Mouse (Mus musculus) layer of hippocampus, postnatal 10 days (tissue): ENCODE data around the gene Gpx4. TPM values are rescaled to one million over a fixed set of nuclear protein-coding genes. Genes with fewer than 3 reads are reported as not detected.
A peak's percentile ranks its signal among the peaks of the same experiment; 100 is the strongest.
"Not testable (repeated sequence)": the region's sequence is repeated elsewhere in the genome, so short reads cannot be mapped to it uniquely, and the experiment has no call there.

Experiments used
- DNase-seq, 2 experiments: peaks; one replicate each; pipeline ENCODE4 v3.0.0; 2021; ENCODE audit warnings: low spot score in 2 of 2
- total RNA-seq, 2 experiments: library from RNA; stranded (reverse); gene quantifications; 2 replicates each; pipeline ENCODE4 v1.2.3; 2021

Gpx4 gene
- total RNA-seq, 2 experiments from 2014 or later = 408 to 448 TPM

DNA sequence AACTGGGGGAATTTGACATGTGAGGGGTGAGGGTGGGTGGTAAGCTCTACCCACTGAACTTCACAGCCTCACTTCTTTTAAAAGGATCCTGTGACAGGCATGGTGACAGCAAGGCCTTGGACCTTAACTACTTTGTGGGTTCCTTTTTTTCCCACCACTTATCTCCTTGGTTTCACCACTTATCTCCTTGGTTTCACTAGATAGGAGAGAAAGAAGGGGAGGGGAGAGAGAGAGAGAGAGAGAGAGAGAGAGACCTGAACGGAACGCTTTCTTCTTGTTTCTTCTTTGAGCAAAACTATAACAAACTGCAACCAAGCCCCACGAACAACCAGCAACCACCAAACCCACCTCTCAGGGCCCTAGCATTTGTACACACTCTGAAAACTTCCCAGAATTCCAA is 1.9 kb downstream of the Gpx4 start:
- no peak for DNase-seq

DNA sequence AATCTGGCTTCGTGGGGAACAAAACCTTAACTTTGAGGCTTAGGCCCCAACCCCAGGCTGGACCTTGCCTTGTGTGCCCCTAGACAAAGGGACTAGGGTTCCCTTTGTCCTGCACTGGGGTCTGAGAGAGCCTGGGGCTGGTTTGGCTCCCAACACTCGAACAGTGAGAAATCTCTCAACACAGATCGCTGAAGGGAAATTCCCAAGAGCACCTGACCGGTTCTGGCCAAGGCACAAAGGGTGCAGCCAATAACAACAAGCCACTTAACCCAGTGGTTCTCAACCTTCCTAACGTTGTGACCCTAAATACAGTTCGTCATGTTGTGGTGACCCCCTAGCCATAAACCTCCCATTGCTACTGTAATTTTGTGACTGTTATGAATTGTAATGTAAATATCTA is 3.3 kb downstream of the Gpx4 start:
- no peak for DNase-seq

DNA sequence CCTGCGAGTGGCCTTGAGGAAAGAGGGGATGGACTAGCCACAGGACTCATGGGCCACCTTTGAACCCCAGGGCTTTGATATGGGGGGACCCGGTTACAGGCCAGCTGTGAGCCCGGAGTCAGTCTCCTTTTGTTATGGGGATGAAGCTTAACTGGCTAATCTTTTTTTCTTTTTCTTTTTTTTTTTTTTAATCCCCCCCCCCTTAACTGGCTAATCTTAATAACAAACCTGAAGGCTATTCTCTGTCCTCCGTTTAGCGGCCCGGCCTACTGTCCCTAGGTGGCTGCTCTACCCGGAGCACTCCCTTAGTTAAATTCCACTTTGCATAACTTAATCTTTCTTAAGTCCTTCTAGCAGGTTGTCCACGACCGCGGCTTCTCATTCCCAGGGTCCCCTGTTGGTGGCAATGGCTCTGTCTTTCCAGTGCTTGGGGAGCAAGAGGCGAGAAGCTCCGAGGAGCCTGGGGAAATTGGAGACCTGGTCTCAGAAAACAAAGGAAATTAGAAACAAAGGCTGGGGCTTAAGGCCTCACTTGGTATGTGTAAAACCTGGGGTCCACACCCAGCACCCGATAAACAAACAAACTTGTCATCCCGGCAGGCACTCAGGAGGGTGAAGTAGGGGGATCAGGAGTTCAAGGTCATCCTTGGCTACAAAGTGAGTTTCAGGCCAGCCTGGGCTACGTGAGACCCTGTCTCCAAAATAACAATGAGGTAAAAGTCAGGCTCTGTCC is 4.1 kb downstream of the Gpx4 start:
- DNase-seq = no peak

DNA sequence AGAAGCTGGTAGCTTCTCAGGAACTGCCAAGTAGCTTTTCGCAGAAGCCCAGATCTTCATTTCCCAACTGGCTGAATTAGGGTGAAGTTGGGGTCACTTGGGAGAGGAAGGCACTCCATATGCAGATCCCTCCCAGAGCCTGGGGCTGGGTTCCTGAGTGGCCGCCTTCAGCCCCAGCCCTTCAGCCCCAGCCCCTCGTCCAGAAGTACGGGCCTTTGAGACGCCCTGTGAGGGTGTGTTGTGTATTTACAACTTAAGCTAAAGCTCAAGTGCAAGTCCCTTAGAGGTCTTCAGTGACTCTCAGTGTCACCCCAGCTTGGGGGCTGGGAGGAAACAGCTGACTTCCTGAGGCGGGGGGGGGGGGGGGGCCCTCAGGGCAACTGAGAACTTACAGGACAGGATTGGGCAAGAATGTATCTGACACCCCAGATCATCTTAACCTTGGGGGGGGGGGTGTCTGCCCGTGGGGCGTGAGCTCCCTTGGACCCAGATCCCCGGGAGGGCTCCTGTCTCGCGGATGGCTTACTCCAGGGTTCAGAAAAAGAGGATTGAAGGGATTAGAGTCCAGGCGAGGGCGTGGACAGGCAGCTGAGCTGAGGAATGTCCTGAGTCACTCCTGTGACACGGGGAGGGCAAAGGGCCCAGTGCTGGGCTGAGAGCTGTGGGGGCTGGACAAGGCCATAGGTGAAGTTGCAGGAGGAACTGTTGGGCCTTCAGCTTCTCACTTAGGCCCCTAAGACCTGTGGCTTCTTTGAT is 4.8 kb downstream of the Gpx4 start:
- DNase-seq = no peak

DNA sequence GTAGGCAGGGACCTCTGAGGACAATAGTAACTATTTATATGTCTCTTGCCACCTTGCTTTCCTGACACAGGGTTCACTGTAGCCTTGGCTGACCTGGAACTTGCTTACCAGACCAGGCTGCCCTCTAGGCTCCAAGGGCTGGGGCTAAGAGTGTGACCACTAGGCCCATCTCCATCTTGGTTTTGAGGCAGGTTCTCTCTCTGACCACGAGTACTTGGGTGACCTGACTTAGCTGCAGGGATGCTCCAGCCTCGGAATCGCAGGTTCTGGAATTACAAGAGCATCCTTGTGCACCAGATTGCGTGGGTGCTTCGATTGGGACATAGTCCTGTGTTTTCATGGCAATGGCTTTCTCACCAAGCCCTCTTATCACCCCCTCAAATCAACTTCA is 5.4 kb downstream of the Gpx4 start:
- DNase-seq = no peak

DNA sequence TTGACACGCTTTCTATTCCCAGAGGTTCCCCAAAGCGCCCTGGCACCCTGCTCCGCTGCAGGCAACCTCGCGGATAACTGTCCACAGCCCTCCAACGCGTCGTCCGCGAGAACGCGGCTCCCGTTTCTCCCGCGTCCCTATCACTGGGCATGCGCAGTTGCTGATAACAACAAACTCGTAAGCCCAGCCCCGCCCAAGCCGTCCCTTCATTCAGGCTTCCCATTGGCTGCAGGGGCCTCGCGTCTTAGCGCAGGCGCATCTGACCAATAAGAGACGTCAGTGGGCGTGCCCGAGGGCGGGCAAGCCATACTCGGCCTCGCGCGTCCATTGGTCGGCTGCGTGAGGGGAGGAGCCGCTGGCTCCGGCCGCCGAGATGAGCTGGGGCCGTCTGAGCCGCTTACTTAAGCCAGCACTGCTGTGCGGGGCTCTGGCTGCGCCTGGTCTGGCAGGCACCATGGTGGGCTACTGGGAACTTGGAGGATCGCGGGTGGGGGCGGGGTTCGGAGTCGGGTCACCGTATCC is 6.4 kb downstream of the Gpx4 start:
- DNase-seq = peak; percentile 98 to 99

DNA sequence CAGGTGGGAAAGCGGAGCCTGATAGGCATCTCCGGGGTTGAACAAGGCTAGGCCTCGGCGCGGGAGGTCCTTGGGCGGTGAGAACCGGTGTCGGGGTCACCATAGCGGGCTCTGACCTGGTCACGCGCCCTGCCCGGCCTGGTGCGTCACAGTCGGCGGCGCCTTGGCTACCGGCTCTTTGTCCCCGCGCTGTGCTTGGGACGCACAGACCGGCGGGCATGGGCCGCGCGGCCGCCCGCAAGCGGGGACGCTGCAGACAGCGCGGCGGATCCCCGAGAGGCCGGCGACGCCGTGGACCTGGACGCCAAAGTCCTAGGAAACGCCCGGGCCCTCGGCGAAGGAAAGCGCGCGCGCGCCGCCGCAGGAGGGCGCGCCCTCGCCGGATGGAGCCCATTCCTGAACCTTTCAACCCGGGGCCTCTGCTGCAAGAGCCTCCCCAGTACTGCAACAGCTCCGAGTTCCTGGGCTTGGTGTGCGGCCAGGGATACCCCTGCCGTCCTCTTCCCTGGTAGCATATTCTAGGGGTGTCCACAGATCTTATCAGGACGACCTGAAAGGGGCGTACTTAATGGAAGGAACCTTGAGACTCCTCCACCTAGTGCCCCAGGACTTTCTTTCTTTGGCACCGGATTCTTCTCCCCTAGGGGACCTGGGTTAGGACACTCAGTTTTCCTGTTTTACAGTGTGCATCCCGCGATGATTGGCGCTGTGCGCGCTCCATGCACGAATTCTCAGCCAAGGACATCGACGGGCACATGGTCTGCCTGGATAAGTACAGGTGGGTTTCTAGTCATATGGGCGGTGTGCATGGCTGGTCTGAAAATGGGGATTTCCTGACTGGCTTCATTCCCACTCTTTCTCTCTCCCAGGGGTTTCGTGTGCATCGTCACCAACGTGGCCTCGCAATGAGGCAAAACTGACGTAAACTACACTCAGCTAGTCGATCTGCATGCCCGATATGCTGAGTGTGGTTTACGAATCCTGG is 7.2 kb downstream of the Gpx4 start:
- DNase-seq = peak; percentile 60 to 69

DNA sequence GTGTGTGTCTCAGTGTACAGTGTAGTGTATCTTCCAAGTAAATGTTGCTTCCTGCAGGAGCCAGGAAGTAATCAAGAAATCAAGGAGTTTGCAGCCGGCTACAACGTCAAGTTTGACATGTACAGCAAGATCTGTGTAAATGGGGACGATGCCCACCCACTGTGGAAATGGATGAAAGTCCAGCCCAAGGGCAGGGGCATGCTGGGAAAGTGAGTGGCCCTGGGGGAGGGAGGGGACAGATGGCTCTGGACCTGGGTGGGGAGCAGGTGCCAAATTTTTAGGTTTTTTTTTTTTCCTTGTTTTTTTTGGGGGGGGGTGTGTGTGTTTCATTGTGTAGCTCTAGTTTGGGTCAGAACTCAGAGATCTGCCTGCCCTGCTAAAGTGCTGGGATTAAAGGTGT is 7.9 kb downstream of the Gpx4 start:
- DNase-seq = not testable (repeated sequence)

DNA sequence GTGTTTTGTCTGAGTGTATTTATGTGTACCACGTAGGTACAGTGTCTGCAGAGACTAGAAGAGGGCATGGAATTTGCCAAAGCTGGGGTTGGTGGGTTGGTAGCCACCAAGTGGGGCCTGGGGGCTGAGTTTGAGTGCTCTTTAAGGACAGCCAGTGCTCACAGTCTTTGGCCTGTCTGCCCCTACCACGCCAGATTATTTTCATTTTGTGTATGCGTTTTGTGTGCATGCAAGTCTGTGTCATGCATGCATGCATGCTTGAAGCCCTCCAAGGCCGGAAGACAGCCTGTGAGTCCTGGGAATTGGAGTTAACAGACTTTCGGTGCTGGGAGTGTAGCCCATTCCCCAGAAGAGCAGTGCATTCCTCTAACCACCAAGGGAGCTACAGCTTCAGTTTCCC is 8.4 kb downstream of the Gpx4 start:
- DNase-seq = no peak

DNA sequence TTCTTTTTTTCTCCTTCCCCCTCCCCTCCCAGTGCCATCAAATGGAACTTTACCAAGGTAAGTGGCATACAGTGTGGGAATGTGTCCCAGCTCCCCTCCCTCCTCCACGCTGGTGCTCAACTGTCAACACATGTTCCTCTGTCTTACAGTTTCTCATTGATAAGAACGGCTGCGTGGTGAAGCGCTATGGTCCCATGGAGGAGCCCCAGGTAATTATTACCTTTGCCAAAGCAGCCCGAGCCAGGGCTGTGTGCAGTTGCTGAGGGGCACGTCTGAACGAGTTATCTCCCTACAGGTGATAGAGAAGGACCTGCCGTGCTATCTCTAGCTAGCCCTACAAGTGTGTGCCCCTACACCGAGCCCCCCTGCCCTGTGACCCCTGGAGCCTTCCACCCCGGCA is 8.9 kb downstream of the Gpx4 start:
- DNase-seq = no peak

DNA sequence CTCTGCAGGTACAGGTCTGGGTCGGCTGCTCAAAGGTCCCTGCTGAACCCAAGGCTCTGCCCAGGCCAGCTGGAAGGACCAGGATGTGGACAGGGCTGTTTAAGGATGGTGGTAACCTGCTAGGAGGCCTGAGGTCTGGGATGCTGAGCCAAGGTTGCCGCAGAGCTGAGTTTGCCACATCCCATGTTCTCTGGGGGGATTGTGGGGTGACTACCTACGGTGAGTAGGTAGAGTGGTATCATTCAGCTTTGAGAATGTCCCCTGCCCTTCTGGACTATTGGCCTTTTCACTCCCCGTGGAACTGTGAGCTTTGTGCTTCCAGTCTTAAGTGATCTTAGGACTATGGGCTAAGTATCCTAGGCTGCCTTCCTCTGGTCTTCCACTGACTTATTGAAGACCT is 9.5 kb downstream of the Gpx4 start:
- DNase-seq = no peak

DNA sequence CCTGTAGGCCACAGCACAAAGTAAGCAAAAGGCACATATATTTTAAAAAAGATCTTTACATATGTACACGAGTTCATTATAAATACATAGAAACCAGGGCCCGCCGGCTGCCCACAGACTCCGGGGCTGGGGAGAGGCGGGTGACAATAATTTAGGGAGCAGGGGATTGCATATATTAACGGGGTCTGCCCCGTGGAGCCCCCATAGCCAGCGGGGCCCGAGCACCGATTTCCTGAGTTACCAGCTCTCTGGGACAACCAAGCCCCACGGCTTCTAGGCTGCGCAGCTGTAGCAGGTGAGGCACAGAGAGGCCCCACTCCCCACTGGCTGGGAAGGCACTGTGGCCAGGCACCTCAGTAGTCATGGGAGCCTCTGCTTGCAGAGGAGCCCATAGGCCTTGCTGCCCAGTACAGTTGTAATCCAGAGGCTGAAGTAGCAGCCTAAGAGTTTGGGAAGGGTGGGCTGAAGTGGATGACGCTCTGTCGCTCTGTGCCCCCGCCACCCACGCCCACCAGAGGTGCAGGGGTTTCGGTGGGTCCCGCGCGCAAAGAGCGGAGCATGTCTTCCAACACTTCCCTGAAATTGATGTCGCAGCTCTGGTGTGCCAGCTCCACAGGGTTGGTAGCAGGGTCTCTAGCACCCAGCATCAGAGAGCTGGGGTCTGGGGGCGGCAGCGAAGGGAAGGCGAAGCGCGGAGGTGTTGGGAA is 10.2 kb downstream of the Gpx4 start:
- no peak for DNase-seq

DNA sequence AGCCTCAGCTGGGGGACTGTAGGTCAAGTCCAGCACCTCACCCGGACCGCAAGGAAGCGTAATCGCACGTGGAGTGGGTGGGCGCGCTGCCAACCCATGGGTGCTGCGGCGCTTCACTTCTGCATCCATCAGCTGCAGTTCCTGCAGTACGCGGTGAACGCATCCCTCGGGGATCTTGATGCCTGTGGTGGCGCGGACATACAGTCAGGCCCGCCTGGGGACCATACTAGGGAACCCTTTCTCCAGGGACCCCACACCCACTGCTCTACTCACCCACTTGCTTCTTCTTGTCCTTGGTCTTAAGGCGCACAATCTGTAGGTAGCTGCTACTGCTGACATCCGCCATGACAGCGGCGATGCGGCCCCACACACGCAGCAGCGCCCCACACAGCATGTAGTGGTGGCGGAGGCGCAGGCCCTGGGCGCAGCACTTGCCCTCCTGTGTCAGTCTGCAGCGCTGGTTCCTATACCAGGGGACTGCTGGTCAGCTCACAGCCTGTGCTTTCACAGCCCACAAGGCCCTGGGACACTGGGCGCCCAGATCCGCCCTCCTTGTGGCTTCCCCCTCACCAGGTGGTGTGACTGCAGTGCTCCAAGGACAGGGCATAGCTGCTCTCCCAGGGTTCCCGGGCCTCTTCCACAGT is 10.8 kb downstream of the Gpx4 start:
- no peak for DNase-seq

DNA sequence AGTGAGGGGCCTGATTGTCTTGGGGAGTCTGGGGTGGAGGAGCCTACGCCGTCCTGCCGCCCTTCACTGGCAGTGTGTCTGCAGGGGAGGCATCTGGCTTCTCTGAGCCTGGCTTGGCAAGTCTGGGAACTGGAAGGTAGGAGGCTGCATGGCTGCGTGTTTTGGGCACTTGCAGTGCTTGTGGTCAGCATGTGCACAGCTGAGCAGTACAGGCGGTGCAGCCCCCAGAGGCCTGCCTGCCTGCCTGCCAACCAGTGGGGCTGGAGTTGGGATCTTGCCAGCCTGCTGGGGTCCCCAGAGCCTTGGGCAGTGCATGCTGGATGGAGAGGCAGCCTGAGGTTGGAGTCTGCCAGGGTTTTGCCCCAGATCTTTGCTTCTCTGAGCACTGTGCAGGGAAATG is 16.1 kb downstream of the Gpx4 start:
- DNase-seq = peak; percentile 51 to 62

DNA sequence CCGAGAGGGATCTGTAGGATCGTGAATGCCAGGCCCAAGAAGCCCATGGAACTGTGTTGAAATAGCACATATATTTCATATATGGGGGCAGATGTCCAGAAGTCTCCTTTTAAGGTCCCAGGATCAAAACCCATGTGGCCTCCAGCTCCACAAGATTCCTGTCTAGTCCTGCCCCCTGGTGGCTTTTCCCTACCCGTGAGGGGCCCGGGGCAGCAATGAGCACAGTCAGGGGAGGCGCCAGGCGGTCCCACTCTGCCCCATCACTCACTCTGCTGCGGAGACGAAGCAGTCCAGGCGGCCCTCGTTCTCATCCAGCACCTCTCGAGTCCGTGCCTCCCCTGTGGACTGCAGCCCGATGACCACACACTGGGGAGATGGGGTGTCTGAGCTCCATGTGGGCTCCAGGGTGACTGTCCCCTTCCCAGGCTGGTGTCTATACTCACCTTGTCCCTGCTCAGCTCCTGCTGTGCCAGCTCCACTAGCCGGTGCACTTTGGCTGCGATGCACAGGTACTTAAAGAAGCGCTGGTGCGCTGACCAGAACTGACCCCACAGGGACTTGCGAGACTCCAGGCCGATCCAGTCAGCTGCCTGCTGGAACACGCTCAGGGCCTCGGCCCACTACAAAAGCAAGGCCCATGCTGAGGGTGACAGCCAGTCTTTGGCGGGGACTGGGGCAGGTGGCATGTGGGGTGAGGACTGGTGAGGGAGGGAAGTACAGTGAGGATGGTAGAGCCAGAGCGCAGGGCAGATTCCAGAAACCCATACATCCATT is 17.1 kb downstream of the Gpx4 start:
- no peak for DNase-seq

DNA sequence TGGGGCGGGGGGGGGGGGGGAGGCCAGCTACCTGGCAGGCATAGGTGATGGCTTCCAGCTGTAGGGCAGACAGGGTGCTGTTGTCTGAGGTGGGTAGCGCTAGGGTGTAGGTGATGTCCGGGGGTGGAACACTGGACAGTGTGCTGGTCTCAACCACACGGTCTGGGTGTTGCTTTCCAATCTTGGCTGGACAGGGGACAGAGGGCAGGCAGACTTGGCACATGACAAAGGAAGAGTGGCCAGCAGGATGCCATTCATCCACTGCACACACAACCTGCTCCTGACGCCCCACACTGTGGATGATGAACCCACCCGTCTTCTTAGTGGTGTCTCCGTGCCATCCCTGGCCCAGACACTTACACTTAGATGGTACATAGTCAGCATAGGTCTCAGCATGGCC is 22.3 kb downstream of the Gpx4 start:
- DNase-seq = no peak

DNA sequence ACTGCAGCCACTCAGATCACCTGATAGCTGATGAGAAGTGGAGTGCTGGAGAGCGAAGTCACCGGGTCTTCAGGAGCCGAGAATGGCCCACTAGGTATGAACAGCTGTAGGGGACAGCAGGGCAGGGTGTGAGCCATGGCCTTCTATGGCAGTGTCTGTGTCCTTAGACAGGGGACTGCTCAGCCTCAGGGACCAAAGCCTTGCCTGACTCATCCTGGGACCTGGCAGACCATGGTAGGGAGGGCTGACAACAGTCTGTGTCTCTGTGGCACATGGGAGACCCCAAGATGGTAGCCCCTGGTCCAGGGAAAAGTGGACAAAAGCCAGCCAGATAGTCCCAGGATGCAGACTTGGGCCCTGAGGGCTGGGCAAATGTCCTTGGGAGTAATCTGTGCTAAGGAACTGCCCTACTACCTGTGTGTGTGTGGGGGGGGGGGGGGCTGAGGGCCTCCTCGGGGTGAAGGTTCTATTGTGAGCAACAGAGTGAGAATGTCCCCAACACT is 23.0 kb downstream of the Gpx4 start:
- no peak for DNase-seq

DNA sequence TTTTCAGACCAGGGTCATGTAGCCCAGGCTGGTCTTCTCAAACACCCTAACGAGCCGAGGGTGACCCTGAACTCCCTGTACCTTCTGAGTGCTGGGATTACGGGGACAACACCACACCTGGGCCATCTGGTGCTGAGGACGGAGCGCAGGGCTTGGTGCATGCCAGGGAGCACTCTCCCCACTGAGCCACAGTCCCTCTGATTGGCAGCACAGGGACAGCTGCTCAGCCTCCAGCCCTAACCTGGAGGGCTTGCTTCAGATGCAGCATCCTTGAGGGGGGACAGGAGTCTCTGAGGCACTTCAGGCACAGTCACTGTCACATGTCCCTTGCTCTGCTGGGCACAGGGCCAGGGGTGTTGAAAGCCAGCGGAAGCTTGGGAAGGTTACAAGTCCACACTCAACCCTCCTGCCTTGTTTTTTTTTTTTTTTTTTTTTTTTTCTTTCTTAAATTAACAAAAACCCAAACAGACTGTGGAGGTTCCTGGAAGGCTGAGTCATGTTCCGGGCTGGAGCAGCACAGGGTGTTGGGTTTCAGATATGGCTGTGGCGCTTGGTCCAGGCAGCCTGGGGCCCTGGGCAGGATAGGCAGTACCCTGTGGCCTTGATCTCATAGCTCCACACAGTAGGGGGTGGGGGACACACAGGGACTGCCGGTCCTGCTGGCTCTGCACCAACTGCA is 24.0 kb downstream of the Gpx4 start:
- peak; percentile 55 to 74 for DNase-seq

DNA sequence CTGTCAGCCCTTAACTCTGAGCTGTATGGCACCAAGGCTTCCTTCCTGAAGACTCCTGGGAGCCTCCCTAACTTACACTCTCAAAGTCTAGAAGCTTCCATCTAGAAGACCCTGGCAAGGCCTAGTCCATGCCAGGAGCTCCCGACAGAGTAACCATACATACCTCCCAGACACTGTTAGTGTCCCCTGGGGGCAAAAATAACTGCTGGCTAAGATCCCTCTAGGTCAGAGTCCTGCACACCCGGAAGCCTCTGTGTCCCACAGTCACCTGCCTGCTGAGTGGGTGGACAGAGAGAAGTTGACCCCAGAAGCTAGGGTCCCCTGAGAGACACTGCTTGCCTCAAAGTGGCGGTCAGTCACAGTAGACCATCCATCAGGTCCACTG is 24.5 kb downstream of the Gpx4 start:
- DNase-seq = no peak
